Mouse (Mus musculus): ENCODE measurements around the gene Gcm1. TPM values are rescaled to one million over a fixed set of nuclear protein-coding genes. Genes with fewer than 3 reads are reported as not detected.

Gcm1 gene
- not detected for polyA plus RNA-seq (2017; shearing (Covaris generic))

DNA sequence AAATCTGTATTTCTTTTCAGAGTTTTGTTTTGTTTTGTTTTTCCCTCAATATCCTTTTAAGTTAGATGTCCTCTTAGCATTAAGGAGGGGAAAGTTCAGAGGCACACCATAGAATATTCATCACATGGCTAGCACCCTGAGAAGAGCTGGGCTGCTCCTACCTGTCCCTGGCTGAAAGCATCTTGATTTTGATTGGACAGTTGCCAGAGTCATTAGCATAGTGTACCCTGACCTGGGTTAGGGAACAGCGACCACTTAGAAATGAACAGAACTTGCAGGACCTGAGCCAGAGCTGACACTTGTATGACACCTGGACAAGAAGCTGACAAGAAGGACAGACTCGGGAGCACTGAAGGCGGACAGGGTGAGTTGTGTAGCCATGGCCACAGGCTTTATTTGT is at the start of gene Gcm1:
Gene Gcm1 (plus strand): TSS at position 248 of the 400 bp plus-strand sequence.

DNA sequence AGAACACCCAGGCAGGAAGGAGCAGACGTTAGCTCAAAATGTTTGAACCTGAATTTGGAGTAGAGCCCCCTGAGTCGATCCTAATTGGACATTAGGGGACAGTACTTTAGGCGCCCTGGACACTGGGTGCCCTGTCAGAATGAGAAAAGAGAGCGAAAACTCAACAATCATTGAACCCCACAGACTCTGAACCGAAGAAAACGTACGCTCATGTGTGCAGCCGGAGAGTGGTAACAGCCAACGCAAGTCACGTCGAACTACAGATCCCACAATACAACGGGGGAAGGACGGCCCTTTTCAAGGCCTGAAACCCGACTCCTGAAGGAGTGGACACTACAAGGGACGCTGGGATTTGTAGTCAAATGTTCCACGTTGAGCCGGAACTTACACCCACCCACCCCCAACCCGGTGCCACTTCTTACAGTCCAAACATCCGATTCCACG is 57.1 kb downstream of the Gcm1 start, which contains the start of the genes Fbxo9 and Ick:
Gene Fbxo9 (minus strand): TSS at position 270 of the 444 bp plus-strand sequence.
Gene Ick (plus strand): TSS at position 397 of the 444 bp plus-strand sequence.

Other genes starting within 250 kb of the Gcm1 start
- gene Elovl5, start 134.6 kb upstream of the Gcm1 start, polyA plus RNA-seq (2017; shearing (Covaris generic)), result 225 TPM
- 30.3 TPM for gene Fbxo9, start 57.1 kb downstream of the Gcm1 start, polyA plus RNA-seq (2017; shearing (Covaris generic))
- gene Ick, start 57.3 kb downstream of the Gcm1 start, polyA plus RNA-seq (2017; shearing (Covaris generic)), result 13.3 TPM
- gene Gsta4, start 130.8 kb downstream of the Gcm1 start, polyA plus RNA-seq (2017; shearing (Covaris generic)), result 24.2 TPM
- gene Gsta1, start 178.7 kb downstream of the Gcm1 start, polyA plus RNA-seq (2017; shearing (Covaris generic)), result not detected
- not detected for gene Gm3776, start 205.2 kb downstream of the Gcm1 start, polyA plus RNA-seq (2017; shearing (Covaris generic))
- not detected for gene Gm10639, start 238.0 kb downstream of the Gcm1 start, polyA plus RNA-seq (2017; shearing (Covaris generic))